Mouse (Mus musculus) frontal cortex, adult 2 months (tissue): ENCODE results near the gene Olfr282. TPM values are rescaled to one million over a fixed set of nuclear protein-coding genes. Genes with fewer than 3 reads are reported as not detected.

ENCODE experiments used
- DNase-seq, 2 experiments: peaks; one replicate each; pipeline ENCODE4 v3.0.0; 2022; ENCODE audit warnings: low spot score in 1 of 2; ENCODE audit errors: extremely low spot score in 1 of 2
- polyA plus RNA-seq: library from polyadenylated mRNA; depleted of rRNA; stranded (reverse); fragments of >200 nt; gene quantifications from 2 replicates; pipeline ENCODE4 v1.2.3, GENCODE M21; 2012; rRNA removed

Gene Olfr282
- polyA plus RNA-seq, 1 experiment = not detected

GRCm38 (mm10) chr15:98471539-98471938, 40.5 kb downstream of the Olfr282 start:
- no peak for DNase-seq

DNA sequence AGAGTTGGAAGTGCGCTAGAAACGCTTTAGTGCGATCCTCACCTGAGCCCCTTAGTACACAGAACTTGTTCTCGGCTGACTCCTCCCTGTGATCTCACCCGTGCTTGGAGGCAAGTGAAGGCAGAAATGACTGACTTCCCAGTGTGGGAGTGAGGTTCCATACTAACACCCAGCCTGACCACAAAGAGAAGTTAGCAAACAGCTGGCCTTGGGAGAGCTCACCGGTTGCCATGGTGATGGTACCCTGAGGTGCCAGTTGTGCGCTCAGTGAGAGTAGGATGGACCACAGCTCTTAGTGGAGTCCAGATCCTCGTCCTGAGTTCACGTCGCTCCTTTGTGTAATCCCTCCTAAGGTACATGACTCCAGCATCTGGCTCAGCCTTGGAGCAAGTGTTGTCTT, 43.9 kb downstream of the Olfr282 start:
- no peak for DNase-seq

DNA sequence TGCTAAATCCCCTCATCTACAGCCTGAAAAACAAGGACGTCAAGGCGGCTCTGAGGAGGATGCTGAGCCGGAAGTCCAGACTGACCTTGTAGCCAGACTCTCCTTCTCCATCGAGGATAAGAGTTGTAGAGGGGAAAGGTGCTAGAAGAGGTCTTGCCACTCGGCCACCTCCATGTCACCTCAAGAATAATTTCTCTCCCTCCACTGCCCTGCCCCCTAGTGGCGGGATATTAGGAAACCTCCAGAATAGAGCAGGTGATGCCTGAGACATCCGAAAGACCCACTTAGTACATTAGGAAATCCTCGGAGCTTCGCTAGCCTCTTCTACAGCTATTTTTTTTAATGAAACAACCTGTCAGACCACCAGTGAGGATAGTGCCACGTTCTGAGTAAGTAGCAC, 44.4 kb downstream of the Olfr282 start:
- DNase-seq = peak in 1 of 2 experiments; percentile 54

GRCm38 (mm10) chr15:98476281-98476680, 45.3 kb downstream of the Olfr282 start:
- no peak for DNase-seq

DNA sequence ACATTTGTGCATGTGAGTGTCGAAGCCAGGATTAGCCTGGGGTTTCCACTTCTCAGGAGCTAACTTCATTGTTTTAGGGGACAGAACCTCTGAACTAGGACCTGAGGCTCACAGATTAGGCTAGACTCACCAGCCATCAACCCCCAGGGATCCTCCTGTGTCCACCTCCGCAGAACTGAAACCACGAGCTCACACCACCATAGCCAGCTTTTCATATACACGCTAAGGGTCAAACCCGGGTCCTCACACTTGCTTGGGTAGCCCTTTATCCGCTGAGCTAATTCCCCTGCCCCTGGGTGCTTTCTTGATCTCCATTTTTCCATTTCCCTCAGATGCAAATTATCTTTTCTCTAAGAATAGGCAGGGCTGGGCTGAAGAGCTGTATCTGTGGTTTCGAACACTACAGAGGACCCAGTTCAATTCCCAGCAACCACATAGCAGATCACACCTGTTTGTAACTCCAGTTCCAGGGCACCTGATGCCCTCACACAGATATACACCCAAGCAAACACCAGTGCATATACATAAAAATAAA, 48.6 kb downstream of the Olfr282 start:
- no peak for DNase-seq

DNA sequence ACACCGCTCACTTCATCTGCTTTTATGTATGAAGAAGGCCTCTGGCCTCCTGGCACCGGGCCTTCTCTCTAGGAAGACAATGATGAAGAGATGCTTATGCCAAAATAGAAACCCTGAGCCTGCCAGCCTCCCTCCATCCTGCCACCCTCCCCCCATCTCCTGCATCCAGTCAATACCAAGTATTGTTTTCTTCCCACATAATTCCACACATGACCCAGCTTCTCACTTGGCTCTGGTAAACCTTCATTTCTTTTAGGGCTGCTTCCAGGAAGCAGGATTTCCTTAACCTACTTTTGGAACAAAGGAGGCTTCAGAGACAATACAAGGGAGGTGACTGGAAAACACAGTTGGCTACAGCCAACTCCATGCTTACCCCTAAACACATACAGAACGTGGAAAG, 51.7 kb downstream of the Olfr282 start, which contains the start of gene Lalba:
TSS of gene Lalba (minus strand) at position 21 of the 400 bp plus-strand sequence.
- DNase-seq = no peak

DNA sequence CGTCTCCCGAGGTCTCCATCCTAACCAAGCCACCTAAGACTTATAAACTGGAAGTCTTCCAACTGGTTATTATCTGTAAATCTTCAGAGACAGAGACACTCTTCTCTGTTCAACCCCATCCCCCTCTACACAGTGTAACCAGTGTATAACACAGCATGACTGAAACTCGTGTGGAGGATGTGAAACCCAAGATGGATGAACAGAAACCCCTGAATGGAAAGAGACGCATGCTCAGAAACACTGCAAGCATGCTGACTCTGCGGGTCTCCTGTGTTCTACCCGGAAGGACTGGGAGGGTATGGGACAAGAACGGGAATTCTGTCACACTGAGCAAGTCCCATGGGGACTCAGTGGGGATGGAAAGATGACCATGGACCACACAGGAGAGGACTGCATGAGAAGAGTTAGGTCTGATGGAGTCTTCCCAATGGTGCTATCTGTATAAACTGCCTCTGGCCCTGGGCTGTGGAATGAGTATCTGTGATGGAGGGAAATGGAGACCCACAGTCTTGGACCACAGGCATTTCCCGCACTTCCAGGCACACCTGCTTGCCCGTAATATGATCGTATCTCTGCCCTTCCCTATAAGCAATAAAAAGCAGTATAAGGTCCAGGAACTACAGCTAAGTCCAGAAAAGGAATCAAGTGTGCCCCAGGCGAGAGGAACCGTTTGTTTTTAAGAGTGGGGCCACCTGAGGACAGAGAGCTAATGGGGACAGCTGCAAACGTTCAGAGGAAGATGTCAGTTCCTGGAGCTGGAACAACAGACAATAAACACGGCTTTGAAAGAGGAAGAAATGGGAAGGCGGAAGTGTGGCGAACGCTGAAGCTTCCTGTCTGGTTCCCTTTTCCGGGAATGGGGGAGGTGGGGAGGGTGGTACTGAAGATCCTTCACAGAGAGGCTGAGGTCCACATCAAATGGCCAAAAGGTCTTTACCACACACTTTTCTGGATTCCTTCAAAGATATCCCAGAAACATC, 53.2 kb downstream of the Olfr282 start:
- no peak for DNase-seq

GRCm38 (mm10) chr15:98486433-98487021, 55.5 kb downstream of the Olfr282 start:
- no peak for DNase-seq

Other genes with a start within 250 kb of the Olfr282 start
- 0.29 and 0.32 TPM in 2 replicates for gene Olfr288, start 235.7 kb upstream of the Olfr282 start, polyA plus RNA-seq
- not detected in 2 replicates for gene Gm44579, start 210.2 kb upstream of the Olfr282 start, polyA plus RNA-seq
- 14.1 and 16.2 TPM in 2 replicates for gene Olfr287, start 210.2 kb upstream of the Olfr282 start, polyA plus RNA-seq
- not detected in 2 replicates for gene Olfr286, start 196.8 kb upstream of the Olfr282 start, polyA plus RNA-seq
- gene H1fnt, start 173.9 kb upstream of the Olfr282 start, polyA plus RNA-seq = not detected in 2 replicates
- 11.1 and 12.3 TPM in 2 replicates for gene Zfp641, start 135.1 kb upstream of the Olfr282 start, polyA plus RNA-seq
- 0.02 TPM in 1 of 2 replicates, not detected in the other for gene Olfr285, start 113.9 kb upstream of the Olfr282 start, polyA plus RNA-seq
- not detected in 2 replicates for gene Olfr284, start 90.2 kb upstream of the Olfr282 start, polyA plus RNA-seq
- gene Olfr283, start 50.3 kb upstream of the Olfr282 start, polyA plus RNA-seq = 0.04 and 0.11 TPM in 2 replicates
- gene Olfr281, start 21.4 kb downstream of the Olfr282 start, polyA plus RNA-seq = 0.02 TPM in 2 replicates
- 0.02 TPM in 1 of 2 replicates, not detected in the other for gene OR5BS1P, start 38.7 kb downstream of the Olfr282 start, polyA plus RNA-seq
- not detected in 2 replicates for gene Lalba, start 51.5 kb downstream of the Olfr282 start, polyA plus RNA-seq
- gene Olfr279, start 61.2 kb downstream of the Olfr282 start, polyA plus RNA-seq = 0.29 TPM in 1 of 2 replicates, not detected in the other
- 54.4 and 56.4 TPM in 2 replicates for gene Kansl2, start 103.0 kb downstream of the Olfr282 start, polyA plus RNA-seq
- 18.8 and 21.1 TPM in 2 replicates for gene Ccnt1, start 139.7 kb downstream of the Olfr282 start, polyA plus RNA-seq
- 0.34 TPM in 1 of 2 replicates, not detected in the other for gene 4930415O20Rik, start 139.8 kb downstream of the Olfr282 start, polyA plus RNA-seq
- gene Adcy6, start 178.9 kb downstream of the Olfr282 start, polyA plus RNA-seq = 40.3 and 45.6 TPM in 2 replicates
- gene Cacnb3, start 199.6 kb downstream of the Olfr282 start, polyA plus RNA-seq = 377 and 417 TPM in 2 replicates
- gene Ddx23, start 231.7 kb downstream of the Olfr282 start, polyA plus RNA-seq = 56.2 and 63.3 TPM in 2 replicates
- 25.4 and 25.5 TPM in 2 replicates for gene Rnd1, start 246.2 kb downstream of the Olfr282 start, polyA plus RNA-seq